Mouse (Mus musculus) C2C12 (cell line): Measurements from ENCODE around the gene Olfr68.

ENCODE experiments used
- CEBPB ChIP-seq: IDR thresholded peaks from one replicate; pipeline ENCODE4 v1.6.1; 2011; ENCODE audit warnings: low read depth, mild to moderate bottlenecking, control low read depth, moderate library complexity
- CTCF ChIP-seq: IDR thresholded peaks from one replicate; pipeline ENCODE4 v1.5.1; 2011; ENCODE audit not compliant: control insufficient read depth, insufficient read depth, insufficient read length
- FOSL1 ChIP-seq: IDR thresholded peaks from one replicate; pipeline ENCODE4 v1.8.0; 2011; ENCODE audit warnings: mild to moderate bottlenecking, low read length; ENCODE audit not compliant: poor library complexity, insufficient read depth, severe bottlenecking
- MAX ChIP-seq: IDR thresholded peaks from one replicate; pipeline ENCODE4 v1.6.1; 2011; ENCODE audit warnings: mild to moderate bottlenecking, control low read depth
- MYOD1 ChIP-seq: IDR thresholded peaks from one replicate; pipeline ENCODE4 v1.6.1; 2011; ENCODE audit warnings: low read depth; ENCODE audit not compliant: control insufficient read depth, insufficient read length
- MYOG ChIP-seq: IDR thresholded peaks from one replicate; pipeline ENCODE4 v1.6.1; 2011; ENCODE audit not compliant: control insufficient read depth, insufficient read length; ENCODE audit errors: extremely low read depth
- USF1 ChIP-seq: IDR thresholded peaks from one replicate; pipeline ENCODE4 v1.6.1; 2011; ENCODE audit warnings: low read depth, mild to moderate bottlenecking, control low read depth, moderate library complexity

DNA sequence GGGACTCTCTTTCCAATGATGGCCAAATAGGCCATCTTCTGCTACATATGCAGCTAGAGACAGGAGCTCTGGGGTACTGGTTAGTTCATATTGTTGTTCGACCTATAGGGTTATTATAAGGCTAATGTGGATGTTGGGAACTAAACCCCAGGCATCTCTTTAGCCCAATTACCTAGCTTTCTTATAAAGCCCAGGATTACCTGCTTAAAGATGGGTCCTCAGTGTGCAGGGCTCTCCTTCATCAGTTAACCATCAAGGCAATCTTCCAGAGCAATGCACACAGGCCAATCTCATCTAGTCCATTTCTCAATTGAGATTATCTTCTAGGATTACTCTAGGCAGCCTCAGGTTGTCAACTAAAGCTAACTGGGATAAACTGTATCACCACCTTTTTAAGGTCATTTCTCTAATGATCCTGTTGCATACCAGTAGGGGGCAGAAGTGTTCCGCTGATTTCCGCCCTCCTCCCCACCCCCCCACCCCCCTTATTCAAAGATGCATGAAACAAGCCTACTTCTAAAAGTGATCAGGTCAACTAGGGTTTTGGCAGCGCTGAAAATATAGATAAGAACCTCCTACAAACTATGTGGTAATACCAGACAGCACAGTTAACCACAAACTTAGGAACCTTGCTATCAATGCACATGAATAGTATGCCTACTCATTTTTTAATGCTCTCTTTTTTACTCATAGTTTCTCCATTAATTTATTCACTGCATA lies 13.3 kb upstream of the Olfr68 start:
- TF ChIP-seq MYOG, result no peak
- no peak for TF ChIP-seq USF1
- no peak for TF ChIP-seq CTCF
- no peak for TF ChIP-seq CEBPB
- no peak for TF ChIP-seq MAX
- TF ChIP-seq FOSL1, result no peak
- no peak for TF ChIP-seq MYOD1
